Comparison of ENCODE assay signal across 9 mouse cellular contexts in the genomic region with DNA sequence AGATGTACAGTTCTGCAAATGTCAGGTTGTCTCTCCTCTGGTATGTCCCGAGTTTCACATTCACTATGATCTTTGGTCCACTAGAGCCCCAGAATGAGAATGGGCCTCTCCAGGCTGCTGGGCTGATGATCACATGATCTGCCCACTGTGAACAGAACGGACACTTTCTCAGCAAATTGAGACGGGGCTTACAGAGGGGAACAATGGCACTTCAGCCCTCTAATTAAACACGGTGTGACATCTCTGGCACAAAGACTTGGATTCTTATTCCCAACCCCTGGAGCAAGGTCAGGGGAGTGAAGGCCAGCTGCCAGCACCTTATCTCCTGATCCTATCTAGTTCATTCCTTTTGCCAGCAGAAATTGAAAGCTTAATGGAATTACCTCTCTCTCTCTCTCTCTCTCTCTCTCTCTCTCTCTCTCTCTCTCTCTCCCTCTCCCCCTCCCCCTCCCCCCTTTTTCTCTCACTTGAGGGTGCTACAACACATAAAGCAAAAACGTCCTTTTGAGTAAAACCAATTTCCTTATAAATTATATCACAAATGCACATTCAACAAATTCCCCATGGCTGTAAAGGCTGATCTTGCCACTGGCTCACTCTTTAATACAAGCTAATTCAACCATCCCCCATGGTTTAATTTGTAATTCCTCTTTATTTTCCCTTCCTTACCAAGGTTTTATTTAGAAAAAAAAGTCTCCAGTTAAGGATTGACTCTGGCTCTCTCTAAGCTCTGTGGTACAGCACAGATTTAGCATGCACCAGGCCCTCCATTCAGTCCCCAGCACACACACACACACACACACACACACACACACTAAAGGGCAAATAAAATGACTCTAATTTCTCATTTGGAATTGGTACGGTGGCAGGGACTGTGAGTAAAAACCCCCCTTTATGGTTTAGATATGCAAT.
DNase-seq lines count a peak whose midpoint lies in the region; ATAC-seq and TF ChIP-seq lines count a peak whose summit lies in the region.
"Had no signal": no experiment of that assay in that cellular context is flagged by ENCODE, and none has a peak within 500 bp of the region (broad histone marks: within the 10 kb centered on the region; RNA-seq: fewer than 3 reads in every experiment).

No protein-coding gene starts in this region.

- ATAC-seq in embryonic facial prominence, embryonic 14.5 days (ENCODE audit: low read depth) = peak; percentile 76
- peak; percentile 79 for ATAC-seq in midbrain, embryonic 14.5 days (ENCODE audit: low FRiP score, low TSS enrichment)

- H3K9ac ChIP-seq in embryonic facial prominence, embryonic 14.5 days (ENCODE audit: low read depth, low read length) = no peak overlapping the region
- no peak overlapping the region; the same call in 1 of the 2 replicates for H3K9ac ChIP-seq in midbrain, embryonic 14.5 days (replicated peaks; ENCODE audit: low read length)

- H3K4me1 ChIP-seq in embryonic facial prominence, embryonic 14.5 days (ENCODE audit: control insufficient read depth, insufficient read depth, low read length) = peaks cover 19% of the 10 kb centered on the region; the same call in 1 of the 2 replicates
- H3K4me1 ChIP-seq in midbrain, embryonic 14.5 days (ENCODE audit: control insufficient read depth, insufficient read depth, low read length) = peaks cover 26% of the 10 kb centered on the region

- TF ChIP-seq CTCF in gastrocnemius, adult 2 months (IDR thresholded peaks at IDR 0.05) = no peak

- H3K4me3 ChIP-seq in embryonic facial prominence, embryonic 14.5 days (ENCODE audit: low read depth, low read length) = no peak overlapping the region
- no peak overlapping the region for H3K4me3 ChIP-seq in midbrain, embryonic 14.5 days (replicated peaks; ENCODE audit: low read depth, low read length)
- H3K4me3 ChIP-seq in gastrocnemius, adult 2 months = no peak overlapping the region

- H3K4me2 ChIP-seq in embryonic facial prominence, embryonic 14.5 days (ENCODE audit: low read depth, low read length) = no peak overlapping the region
- H3K4me2 ChIP-seq in midbrain, embryonic 14.5 days (ENCODE audit: low read length) = no peak overlapping the region

- WGBS in embryonic facial prominence, embryonic 14.5 days = 18% methylated on average over 6 of the region's 6 CpGs
- WGBS in midbrain, embryonic 14.5 days = 3% methylated on average over 6 of the region's 6 CpGs

- intact Hi-C loops in gastrocnemius, adult 2 months (cut with DNase I) = no loop called here

- 0 out of 2 replicates have a peak, but pooled peaks cover 3% of the 10 kb centered on the region for H3K36me3 ChIP-seq in embryonic facial prominence, embryonic 14.5 days (ENCODE audit: control insufficient read depth, insufficient read depth, low read length)
- H3K36me3 ChIP-seq in midbrain, embryonic 14.5 days (ENCODE audit: control insufficient read depth, insufficient read depth, low read length) = no peaks in the 10 kb centered on the region

- no peaks in the 10 kb centered on the region for H3K9me3 ChIP-seq in embryonic facial prominence, embryonic 14.5 days (ENCODE audit: control insufficient read depth, low read length)
- no peaks in the 10 kb centered on the region for H3K9me3 ChIP-seq in midbrain, embryonic 14.5 days (ENCODE audit: control insufficient read depth, low read length)

- peak; percentile 46 to 52 for DNase-seq in adrenal gland, postnatal 36 days
- DNase-seq in embryonic facial prominence, embryonic 14.5 days (ENCODE audit: low spot score) = no peak
- DNase-seq in kidney, adult 8-10 months = peak; percentile 35 to 41
- DNase-seq in midbrain, embryonic 14.5 days = peak; percentile 70
- no peak for DNase-seq in layer of hippocampus, postnatal 14 days (ENCODE audit: low spot score in 2 of 2)
- no peak for DNase-seq in left cerebral cortex, adult 11 months (ENCODE audit: low spot score)
- no peak for DNase-seq in spleen, postnatal 4 days (ENCODE audit: low spot score in 2 of 2)
- no peak for DNase-seq in gastrocnemius, adult 2 months
- DNase-seq: lung, postnatal 4 days had no signal

- peak overlapping the region; percentile 33; the same call in 1 of the 2 replicates for H3K27ac ChIP-seq in embryonic facial prominence, embryonic 14.5 days (replicated peaks; ENCODE audit: low read depth, low read length)
- peak overlapping the region; percentile 84 for H3K27ac ChIP-seq in midbrain, embryonic 14.5 days (replicated peaks; ENCODE audit: low read depth, low read length)
- no peak overlapping the region for H3K27ac ChIP-seq in gastrocnemius, adult 2 months

- no peaks in the 10 kb centered on the region for H3K27me3 ChIP-seq in embryonic facial prominence, embryonic 14.5 days (replicated peaks; ENCODE audit: control insufficient read depth, insufficient read depth, low read length)
- H3K27me3 ChIP-seq in midbrain, embryonic 14.5 days (ENCODE audit: control insufficient read depth, insufficient read depth, low read length) = no peaks in the 10 kb centered on the region

Comparison
In these comparisons a context has a peak if more than half of its experiments do, and no peak if none do; other contexts are left out.
1. DNase-seq: peak in adrenal gland, postnatal 36 days (2 of 2), kidney, adult 8-10 months (2 of 2) and midbrain, embryonic 14.5 days (single experiment); none in embryonic facial prominence, embryonic 14.5 days (single experiment), layer of hippocampus, postnatal 14 days (0 of 2), left cerebral cortex, adult 11 months (single experiment), spleen, postnatal 4 days (0 of 2) and gastrocnemius, adult 2 months (single experiment).